Mouse (Mus musculus): ENCODE results near the gene Ints5.

GRCm38 (mm10) chr19:8920073-8920736 lies 27.4 kb downstream of the Ints5 start, which contains the start of gene B3gat3:
- no peak for TF ChIP-seq TAL1 (IDR thresholded peaks at IDR 0.05; ENCODE audit: low read length)
- no peak for TF ChIP-seq GATA1 (IDR thresholded peaks at IDR 0.05; ENCODE audit: low read length)

All from erythroblast, embryonic 14.5 days (primary cell).